Mouse (Mus musculus): Measurements from ENCODE around the gene Cdkal1. TPM values are rescaled to one million over a fixed set of nuclear protein-coding genes. Genes with fewer than 3 reads are reported as not detected.
A peak's percentile ranks its signal among the peaks of the same experiment; 100 is the strongest.

Cdkal1 gene
- polyA plus RNA-seq, 1 experiment from 2014 or later, result 15.1 TPM

DNA sequence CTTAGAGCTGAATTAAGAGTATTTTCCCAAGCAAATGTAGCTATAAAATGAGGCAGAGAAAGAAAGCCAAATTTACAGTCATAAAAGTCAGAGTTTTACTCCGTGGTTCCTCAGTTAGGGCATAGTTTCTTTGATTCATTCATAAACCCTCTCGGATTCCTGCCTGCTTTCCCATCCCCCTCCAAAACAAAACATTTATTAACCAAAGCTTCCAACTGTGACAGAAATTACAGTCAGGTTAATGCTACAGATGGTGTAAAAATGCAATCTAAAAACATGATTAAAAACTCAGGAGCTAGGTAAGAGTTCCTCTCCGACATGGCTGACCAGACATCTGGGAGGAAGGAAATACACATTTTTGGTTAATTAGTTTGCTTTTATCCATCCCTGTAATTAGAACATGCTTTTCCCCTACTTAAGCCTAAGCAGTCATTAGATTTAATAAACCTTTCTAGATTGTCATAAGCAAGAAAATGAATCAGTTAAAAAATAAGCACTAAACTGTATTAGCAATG, 452.9 kb downstream of the Cdkal1 start:
- TF ChIP-seq CTCF (IDR thresholded peaks at IDR 0.05), result no peak
- in situ Hi-C loops (cut with MboI; ENCODE audit: low pct_unique_long_range_greater_than_20kb), result no loop called here
- no peaks in the 10 kb centered on the region for H3K27me3 ChIP-seq
- ATAC-seq, result peak; percentile 47
- DNase-seq (ENCODE audit: low read depth, low spot score), result peak; percentile 70
- POLR2A ChIA-PET, result no interaction called here
- CTCF ChIA-PET, result interaction anchor here (1.0 to 1.1 kb wide), 3 partner anchors 10 to 65 kb away, joined by 3 read pairs; no protein-coding TSS in a partner anchor

DNA sequence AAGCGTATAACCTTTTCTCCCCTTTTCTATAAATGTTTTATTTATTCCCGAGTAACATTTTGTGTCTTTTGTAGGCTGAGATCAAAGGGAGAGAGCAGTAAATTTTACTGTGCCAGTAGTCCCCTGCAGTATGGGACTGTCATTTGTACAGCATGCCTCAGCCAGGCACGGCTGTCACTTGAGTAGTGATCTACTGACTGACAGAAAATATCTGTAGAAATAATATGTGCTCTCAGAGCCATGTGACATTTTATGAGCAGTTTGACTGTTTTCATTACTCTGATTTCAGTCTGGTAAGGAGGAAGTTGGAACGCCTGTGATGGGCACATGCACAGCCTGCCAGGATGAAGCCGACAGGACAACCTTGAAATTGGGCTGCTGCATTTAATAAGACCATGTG, 455.6 kb downstream of the Cdkal1 start:
- ChIA-PET POLR2A (no interaction called here), CTCF (no interaction called here)
- ATAC-seq, result no peak
- H3K27me3 ChIP-seq, result no peaks in the 10 kb centered on the region
- TF ChIP-seq CTCF (IDR thresholded peaks at IDR 0.05), result no peak
- DNase-seq (ENCODE audit: low read depth, low spot score), result no peak
- in situ Hi-C loops (cut with MboI; ENCODE audit: low pct_unique_long_range_greater_than_20kb), result no loop called here

- DNase-seq (ENCODE audit: low read depth, low spot score) (no peak), ATAC-seq (no peak)
- CTCF ChIA-PET, result no interaction called here
- POLR2A ChIA-PET, result no interaction called here
- no peaks in the 10 kb centered on the region for H3K27me3 ChIP-seq
- no peak for TF ChIP-seq CTCF (IDR thresholded peaks at IDR 0.05)
- in situ Hi-C loops (cut with MboI; ENCODE audit: low pct_unique_long_range_greater_than_20kb), result no loop called here
These were observed 457.0 kb downstream of the Cdkal1 start for GRCm38 (mm10) chr13:29398456-29398855.

DNA sequence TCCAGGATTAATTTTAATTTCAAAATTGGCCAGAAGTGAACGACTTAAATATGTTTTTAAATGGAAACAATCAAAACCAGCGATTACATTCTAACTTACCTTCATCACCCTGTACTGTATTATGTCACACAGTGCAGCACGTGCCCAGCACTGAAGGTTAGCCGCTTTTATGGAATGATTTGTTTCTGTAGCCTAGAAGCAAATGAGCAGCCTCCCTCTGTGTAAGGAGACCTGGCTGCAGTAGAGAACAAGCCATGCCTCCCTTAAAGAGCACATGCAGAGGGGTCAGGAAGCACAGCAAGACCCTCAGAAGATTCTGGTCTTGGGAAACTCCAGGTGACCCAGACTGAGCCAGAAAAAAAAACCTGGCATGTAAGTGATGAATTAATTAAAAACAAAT, 459.8 kb downstream of the Cdkal1 start:
- ATAC-seq, result no peak
- POLR2A ChIA-PET, result no interaction called here
- in situ Hi-C loops (cut with MboI; ENCODE audit: low pct_unique_long_range_greater_than_20kb), result no loop called here

GRCm38 (mm10) chr13:29390025-29390424, 465.4 kb downstream of the Cdkal1 start:
- ChIA-PET CTCF (no interaction called here), POLR2A (no interaction called here)
- in situ Hi-C loops (cut with MboI; ENCODE audit: low pct_unique_long_range_greater_than_20kb), result no loop called here
- no peak for TF ChIP-seq CTCF (IDR thresholded peaks at IDR 0.05)
- DNase-seq (ENCODE audit: low read depth, low spot score) (no peak), ATAC-seq (no peak)
- H3K27me3 ChIP-seq, result no peaks in the 10 kb centered on the region

More for the DNA sequence above, 459.8 kb downstream of the Cdkal1 start:
- CTCF ChIA-PET, result no interaction called here
- TF ChIP-seq CTCF (IDR thresholded peaks at IDR 0.05), result no peak
- no peaks in the 10 kb centered on the region for H3K27me3 ChIP-seq
- DNase-seq (ENCODE audit: low read depth, low spot score), result no peak

DNA sequence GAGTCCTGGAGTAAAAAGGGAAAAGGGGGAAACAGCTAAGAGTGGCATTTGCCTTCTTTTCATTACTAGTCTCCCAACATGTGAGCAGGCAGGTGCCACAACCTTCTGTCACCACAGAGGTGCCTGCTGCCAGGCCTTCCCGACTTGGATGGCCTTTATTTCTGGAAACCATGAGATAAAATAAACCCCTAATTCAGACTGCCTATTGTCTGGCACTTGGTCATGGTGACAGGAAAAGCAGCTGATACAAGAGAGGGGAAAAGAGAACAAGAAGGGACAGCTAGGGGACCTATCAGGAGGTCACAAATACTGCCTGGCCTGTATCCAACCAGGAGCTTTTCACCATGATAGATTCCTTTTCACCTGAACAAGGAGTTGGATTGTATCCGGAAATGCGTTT, 466.6 kb downstream of the Cdkal1 start:
- POLR2A ChIA-PET, result no interaction called here
- no peak for DNase-seq (ENCODE audit: low read depth, low spot score)

DNA sequence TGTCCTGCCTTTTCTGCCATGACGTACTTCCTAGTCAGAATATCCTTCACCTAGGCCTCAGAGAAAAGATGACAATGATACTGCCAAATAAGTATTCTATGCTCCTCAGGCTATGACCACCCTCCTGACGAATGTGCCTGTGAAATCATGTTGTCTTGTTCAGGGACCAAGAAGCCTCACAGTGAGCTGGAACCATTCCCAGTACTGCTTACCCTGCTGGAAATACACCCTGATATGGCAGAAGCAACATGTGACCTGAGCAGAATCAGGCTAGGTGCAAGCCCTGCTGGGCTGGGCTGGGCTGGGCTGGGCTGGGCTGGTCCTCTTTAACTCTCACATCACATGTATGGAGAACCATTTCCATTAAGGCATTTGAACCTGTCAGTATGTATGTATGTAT, 477.9 kb downstream of the Cdkal1 start:
- POLR2A ChIA-PET, result no interaction called here
- no peaks in the 10 kb centered on the region for H3K27me3 ChIP-seq
- no peak for TF ChIP-seq CTCF (IDR thresholded peaks at IDR 0.05)
- DNase-seq (ENCODE audit: low read depth, low spot score), result no peak
- in situ Hi-C loops (cut with MboI; ENCODE audit: low pct_unique_long_range_greater_than_20kb), result no loop called here
- CTCF ChIA-PET, result no interaction called here
- no peak for ATAC-seq

More for the DNA sequence above, 466.6 kb downstream of the Cdkal1 start:
- CTCF ChIA-PET, result no interaction called here
- no peak for TF ChIP-seq CTCF (IDR thresholded peaks at IDR 0.05)
- in situ Hi-C loops (cut with MboI; ENCODE audit: low pct_unique_long_range_greater_than_20kb), result no loop called here
- no peaks in the 10 kb centered on the region for H3K27me3 ChIP-seq
- ATAC-seq, result no peak

GRCm38 (mm10) chr13:29371916-29372315, 483.6 kb downstream of the Cdkal1 start:
- CTCF ChIA-PET, result no interaction called here
- H3K27me3 ChIP-seq, result no peaks in the 10 kb centered on the region
- POLR2A ChIA-PET, result no interaction called here
- TF ChIP-seq CTCF (IDR thresholded peaks at IDR 0.05), result no peak
- ATAC-seq (no peak), DNase-seq (ENCODE audit: low read depth, low spot score) (no peak)
- in situ Hi-C loops (cut with MboI; ENCODE audit: low pct_unique_long_range_greater_than_20kb), result no loop called here

DNA sequence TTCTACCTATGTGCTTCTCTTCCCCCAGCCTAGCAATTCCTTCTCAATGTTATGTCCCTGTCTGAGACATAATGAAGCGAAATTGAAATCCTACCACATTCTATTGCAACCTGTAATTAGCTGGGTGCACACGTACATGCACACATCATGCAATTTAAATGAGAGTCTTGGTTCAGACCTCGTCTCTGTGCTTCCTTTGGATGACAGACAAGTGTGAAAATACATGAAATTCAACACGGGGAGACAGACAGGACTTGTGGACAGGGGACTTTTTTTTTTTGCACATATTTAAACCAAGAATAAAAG, 484.1 kb downstream of the Cdkal1 start:
- POLR2A ChIA-PET, result no interaction called here
- in situ Hi-C loops (cut with MboI; ENCODE audit: low pct_unique_long_range_greater_than_20kb), result no loop called here
- CTCF ChIA-PET, result no interaction called here
- DNase-seq (ENCODE audit: low read depth, low spot score) (no peak), ATAC-seq (no peak)
- no peaks in the 10 kb centered on the region for H3K27me3 ChIP-seq
- TF ChIP-seq CTCF (IDR thresholded peaks at IDR 0.05), result no peak

DNA sequence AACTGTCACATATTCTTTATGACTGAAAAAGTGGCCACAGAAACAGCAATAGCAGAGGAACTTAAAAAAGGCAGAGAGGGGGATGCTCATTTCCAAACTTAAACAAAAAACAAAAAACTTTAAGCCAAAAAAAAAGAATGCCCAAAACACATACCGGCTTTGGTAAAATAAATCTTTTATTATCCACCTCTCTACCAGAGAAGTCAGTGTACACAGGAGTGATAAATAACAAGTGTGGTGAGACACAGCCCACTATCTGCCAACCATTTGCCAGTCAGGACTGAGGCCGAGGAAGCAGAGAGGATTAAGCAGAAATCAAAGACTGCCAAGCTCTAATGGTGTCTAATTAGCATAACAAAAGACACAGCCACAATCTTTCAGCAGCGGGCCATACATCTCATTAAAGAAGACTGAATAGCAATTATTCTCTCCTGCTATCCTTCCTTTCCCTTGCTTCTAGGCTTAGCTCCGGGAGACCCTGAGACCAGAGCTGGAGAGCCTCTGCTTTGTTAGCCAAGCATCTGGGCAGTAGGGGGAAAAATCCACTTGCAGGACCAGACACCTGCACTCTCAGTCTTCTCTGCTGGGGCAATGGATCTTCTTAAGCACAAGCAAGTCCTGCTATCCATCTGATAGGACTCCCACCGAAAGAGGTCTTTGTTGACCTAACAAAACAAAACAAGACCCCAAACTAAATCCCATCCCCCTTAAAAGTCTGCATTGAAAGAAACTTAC, 484.6 kb downstream of the Cdkal1 start:
- DNase-seq (ENCODE audit: low read depth, low spot score) (no peak), ATAC-seq (no peak)
- ChIA-PET CTCF (no interaction called here), POLR2A (no interaction called here)
- in situ Hi-C loops (cut with MboI; ENCODE audit: low pct_unique_long_range_greater_than_20kb), result no loop called here
- TF ChIP-seq CTCF (IDR thresholded peaks at IDR 0.05), result no peak
- H3K27me3 ChIP-seq, result no peaks in the 10 kb centered on the region

GRCm38 (mm10) chr13:29368806-29369205, 486.7 kb downstream of the Cdkal1 start:
- CTCF ChIA-PET, result interaction anchor here (0.9 to 1.0 kb wide), 2 partner anchors 34 to 84 kb away, joined by 3 read pairs; no protein-coding TSS in a partner anchor
- H3K27me3 ChIP-seq, result no peaks in the 10 kb centered on the region
- POLR2A ChIA-PET, result no interaction called here
- ATAC-seq (no peak), DNase-seq (ENCODE audit: low read depth, low spot score) (no peak)
- in situ Hi-C loops (cut with MboI; ENCODE audit: low pct_unique_long_range_greater_than_20kb), result no loop called here
- TF ChIP-seq CTCF (IDR thresholded peaks at IDR 0.05), result no peak
